Mouse (Mus musculus): Measurements from ENCODE around the gene Map1lc3b.

The Map1lc3b gene

DNA sequence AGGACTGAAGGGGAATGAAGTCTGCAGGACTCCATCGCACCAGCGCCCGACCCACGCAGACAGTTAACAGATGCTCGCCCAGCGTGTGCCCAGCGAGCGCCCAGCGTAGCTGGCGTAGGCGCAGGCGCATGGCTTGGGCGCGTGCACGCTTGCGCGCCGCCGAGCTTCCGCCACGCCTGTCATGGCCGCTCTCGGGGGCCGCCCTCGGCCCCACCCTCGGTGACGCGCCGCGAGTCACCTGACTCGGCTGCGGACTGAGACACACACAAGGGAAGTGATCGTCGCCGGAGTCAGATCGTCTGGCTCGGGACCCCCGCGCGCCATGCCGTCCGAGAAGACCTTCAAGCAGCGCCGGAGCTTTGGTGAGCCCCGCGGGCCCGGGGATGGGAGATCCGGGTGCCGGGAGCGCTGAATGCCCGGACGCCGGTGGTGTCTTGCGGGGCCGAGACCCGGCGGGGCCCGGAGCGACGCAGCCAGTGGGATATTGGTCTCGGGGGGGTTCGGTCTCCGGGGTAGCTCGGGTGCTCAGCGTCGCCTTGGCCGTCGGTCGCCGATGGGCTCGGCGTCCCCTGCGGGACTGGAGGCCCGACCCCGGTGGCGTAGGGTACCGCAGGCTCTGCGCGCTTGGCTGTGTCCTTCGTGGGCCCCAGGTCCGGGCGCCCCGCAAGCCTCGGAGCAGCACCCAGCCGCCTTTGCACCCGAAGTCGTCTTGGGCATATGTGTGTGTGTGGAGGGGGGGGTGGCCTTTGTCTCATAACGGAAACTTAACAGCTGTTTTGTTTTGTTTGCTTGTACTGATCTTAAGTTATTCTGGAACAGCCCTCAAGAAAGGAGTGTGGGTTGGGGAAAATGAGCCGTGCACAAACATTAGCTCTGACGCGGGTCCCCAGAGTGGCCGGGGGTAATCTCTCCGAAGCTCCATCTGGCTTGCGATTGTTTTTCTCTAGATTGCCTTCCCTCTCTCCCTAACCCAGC is at the start of gene Map1lc3b:
TSS of gene Map1lc3b (plus strand) at position 159 of the 975 bp plus-strand sequence.
- peak; percentile 95 for DNase-seq (ENCODE audit: extremely low spot score)

DNA sequence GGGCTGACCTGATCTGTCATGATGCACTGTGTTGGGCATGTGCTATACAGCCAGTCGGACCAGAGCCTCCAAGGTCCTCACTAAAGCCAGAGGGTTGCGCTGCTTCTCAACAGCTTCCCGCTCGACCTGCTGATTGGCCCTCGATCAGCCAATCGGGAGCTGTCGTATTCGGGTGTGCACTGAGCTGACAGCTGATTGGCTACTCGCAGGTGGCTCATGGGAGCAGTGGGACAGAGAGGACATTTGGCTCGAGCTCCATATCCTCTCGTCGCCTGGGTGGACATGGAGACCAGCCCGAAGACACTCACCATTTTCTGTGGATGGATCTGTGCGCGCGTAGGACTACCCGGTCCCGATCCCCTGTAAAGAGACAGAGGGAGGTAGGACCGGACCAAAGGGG is 48.3 kb upstream of the Map1lc3b start:
- no peak for DNase-seq (ENCODE audit: extremely low spot score)

DNA sequence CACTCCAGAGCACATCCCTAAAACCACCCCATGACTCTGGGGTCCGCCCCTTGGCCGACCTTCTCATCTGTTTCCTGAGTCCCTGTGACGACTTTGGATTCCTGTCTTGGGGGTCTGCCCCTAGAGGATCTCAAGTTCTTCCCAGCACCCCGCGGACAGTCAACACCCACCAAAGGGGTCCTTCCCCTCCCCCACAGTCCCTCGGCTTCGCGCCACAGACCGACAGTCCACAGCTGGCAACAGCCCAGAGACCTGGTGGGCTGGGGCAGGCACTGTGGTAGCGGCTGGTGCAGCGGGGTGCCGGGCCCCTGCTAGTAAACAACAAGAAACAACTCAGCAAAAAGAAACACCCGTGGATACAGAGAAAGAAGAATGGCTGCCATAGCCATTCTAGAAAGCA is 47.3 kb upstream of the Map1lc3b start:
- DNase-seq (ENCODE audit: extremely low spot score), result no peak

DNA sequence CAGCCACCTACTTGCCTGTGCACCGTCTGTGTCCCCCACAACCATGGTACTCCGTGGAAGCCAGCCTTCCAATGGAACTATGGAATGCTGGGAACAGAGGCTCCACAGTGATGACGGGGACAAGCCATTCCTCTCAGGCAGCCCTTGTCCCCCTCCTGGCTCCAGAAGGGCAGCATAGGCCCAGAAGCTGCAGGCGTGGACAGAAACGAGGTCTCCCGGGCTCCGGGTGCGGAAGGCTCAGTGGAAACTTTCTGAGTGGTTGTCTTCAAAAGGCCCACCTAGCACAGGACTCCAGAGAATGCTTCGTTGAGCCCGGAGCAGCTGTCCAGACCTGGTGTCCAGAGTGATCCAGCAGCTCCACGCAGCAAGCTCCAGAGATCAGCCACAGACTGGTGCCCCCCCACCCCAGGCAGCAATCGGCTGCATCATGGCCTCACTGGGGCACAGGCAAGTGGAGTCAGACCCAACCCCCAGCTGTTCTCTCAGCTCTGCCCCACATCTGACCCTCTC is 45.8 kb upstream of the Map1lc3b start, which contains the start of gene 1700018B08Rik:
TSS of gene 1700018B08Rik (minus strand) at position 45 of the 510 bp plus-strand sequence.
- DNase-seq (ENCODE audit: extremely low spot score), result no peak

DNA sequence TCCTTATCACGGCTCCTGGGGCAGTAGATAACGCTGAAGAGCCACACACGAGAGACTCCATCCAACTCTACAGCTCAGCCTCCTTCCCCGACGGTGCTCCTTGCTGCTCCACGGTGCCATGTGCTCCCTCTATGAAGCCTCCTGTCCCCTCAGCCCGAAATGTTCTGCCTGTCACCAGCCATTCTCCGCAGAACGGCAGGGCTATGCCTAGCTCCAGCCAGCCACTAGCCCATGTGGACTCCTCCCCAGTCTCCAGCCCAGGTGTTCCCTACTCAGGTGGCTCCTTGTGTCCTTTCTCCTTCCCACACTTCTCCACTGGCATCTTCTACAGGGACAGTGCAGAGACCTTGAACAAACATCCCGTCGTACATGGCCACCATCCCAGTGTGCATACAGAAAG is 45.2 kb upstream of the Map1lc3b start:
- no peak for DNase-seq (ENCODE audit: extremely low spot score)

DNA sequence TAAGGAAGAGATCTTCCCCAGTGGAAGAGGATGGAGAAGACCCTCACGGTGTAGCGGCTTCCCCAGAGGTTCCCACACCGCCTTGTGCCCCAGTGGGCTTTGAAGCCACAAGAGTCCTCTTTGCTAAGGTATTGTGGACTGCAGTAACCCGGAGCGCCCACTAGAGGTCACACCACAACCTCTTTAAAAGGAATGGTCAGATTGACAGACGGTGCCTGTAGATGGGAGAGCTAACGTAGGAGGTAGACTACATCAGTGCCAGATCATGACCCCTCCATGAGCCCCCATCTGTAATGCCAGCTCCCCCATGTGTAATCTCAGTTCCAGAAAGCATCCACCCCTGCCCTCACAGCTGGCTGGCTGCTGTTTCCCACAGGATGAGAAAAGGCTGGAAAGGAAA is 43.0 kb upstream of the Map1lc3b start:
- DNase-seq (ENCODE audit: extremely low spot score), result peak; percentile 69

DNA sequence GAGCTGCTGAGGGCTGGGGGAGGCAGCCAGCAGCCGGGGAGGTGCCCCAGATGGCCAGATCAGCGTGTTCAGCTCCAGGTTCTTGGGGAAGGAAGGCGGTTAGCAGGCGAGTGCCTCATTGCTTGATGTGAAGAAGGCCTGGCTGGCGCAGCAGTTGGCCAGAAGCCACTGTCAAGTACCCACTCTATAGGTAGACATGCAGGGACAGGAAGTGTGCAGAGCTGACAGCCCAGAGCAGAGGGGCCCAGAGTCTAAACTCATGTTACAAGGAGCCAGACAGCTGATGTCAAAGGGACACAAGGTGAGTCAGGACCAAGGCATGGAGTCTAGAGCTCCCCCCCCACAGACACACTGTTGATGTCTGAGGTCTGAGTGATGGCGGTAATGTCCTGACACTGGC is 40.1 kb upstream of the Map1lc3b start:
- no peak for DNase-seq (ENCODE audit: extremely low spot score)

DNA sequence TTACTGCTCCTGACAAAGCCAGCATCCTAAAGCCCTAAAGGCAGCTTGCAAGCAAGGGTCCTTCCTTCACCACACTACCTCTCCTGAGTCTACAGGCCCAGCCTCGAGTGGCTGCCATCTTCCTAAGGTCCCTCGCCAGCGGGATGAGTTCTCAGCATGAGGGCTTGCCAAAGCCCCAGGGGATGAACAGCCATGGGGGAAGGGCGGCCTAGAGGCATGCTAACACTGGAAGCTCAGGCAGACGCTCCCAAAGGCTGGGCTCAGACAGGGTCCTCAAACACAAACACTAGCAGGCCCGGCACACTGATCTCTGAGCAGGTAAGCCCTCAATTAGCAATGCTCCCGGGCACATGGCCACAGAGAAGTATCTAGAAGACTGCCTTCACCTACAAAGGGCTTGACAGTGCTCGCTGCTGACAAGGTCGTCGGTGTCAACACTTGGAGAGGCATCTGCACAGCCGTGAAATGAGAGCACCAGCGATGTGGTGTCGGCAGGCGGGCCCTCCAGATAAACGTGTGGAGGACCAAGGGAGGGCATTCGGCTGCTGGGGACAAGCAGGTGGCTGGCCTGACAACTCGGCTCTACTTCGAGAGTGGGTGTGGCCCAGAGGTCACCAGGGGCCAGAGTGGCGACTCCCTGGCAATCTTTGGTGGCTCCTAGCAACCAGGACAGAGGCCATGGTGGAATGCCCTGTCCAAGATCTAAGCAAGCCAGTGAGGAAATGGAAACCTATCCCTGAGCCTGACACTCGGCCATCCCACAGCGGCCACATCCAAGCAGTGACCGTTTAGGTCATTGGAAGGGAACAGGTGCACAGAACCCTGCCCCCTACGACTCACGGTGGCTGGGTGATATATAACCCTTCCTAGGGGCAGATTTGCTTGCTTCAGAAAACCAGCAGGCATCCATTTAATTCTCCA is 38.8 kb upstream of the Map1lc3b start:
- no peak for DNase-seq (ENCODE audit: extremely low spot score)

DNA sequence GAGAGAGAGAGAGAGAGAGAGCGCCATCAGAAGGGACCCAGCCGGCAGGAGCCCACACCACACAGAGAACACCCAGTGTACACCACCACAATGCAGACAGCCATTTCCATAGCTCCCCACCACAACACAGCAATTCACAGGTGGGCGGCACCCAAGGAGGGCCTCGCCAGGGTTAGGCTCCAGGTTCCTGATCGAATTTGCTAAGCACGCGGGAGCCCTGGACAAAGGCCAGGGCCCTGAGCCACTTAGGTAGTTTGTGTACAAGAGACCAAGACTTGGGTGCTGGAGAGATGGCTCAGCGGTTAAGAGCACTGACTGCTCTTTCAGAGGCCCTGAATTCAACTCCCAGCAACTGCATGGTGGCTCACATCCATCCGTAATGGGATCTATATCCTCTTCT is 37.7 kb upstream of the Map1lc3b start:
- DNase-seq (ENCODE audit: extremely low spot score), result no peak

DNA sequence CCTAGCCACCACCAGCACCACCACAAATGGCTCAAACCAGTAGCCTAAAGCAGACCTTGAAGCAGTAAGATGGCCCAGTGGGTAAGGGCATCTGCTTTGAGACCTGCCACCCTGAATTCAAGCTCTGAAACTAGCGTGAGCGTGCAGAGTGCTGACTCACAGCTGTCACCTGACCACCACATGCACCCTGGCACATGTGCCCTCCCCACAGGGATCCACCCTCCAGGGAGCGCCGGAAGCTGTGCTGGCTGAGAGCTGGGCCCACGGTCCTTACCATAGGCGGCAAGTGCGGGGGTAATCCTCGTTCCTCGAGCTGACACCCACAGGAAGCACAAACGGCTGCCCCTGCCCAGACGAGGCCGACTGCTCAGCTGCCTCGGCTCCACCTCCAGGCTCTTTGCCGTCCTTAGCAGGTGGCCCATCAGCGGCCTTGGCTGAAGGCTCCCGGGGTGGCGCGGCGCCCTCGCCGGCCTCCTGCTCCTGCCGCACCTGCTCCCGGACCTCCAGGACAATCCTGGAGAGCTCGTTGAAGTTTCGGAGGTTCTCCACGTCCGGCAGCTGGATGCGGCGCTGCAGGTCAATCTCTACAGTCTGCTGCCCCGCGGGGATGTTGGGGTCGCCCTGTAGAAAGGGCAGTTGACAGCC is 36.2 kb upstream of the Map1lc3b start:
- no peak for DNase-seq (ENCODE audit: extremely low spot score)

DNA sequence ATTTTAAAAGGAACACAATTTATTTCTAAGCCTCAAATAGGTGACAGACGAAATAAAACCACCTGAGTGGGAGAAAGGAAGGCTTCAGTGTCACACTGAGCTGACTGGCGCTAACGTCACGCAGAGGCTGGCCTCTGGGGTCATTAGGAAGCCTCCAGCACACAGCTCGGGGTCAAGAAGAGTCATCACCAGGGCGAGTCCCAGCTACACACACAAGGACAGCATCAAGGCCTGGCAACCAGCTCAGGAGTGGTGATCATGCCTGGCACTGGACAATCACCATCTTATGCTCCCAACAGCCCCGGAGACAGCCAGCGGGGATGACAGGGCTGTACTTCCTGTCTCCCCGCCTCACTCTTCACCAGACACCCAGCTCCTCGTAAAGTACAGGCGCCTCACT is 32.4 kb upstream of the Map1lc3b start:
- no peak for DNase-seq (ENCODE audit: extremely low spot score)

DNA sequence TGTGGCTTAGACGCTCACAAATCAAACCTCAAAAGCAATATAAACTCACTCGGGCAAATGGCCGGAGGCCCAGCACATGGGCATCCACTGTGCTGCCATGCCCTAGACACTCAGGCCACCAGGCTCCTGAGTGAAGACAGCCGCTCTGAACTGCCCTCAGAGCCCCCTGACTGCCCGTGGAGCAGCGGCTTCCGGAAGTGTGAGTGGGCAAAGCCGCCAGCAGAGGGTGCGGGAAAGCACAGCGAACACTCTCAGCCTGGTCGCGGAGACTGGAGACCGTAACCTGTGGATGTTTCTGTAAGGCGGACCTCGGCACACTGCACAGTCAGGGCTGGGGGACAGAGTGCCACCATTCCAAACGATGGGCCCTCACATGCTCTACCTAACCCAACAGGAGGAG is 31.6 kb upstream of the Map1lc3b start:
- no peak for DNase-seq (ENCODE audit: extremely low spot score)

DNA sequence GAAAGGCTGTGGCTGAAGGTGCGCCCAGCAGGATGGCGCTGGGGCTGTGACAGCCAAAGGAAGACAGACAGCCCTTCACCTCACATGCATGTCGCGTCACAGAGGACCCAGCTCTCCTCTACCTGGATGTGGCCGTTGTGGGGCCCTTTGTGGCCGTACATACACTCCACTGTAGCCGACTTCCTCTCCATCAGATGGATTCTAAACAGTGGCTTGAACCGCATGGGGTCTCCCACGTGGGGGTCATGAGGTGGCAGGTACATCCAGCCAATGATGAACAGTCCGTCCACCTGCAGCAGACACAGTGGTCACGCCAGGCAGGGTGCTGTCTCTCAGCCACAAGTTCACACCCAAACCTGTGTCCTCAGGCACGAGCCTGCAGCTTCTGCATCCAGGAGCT is 30.4 kb upstream of the Map1lc3b start:
- no peak for DNase-seq (ENCODE audit: extremely low spot score)

DNA sequence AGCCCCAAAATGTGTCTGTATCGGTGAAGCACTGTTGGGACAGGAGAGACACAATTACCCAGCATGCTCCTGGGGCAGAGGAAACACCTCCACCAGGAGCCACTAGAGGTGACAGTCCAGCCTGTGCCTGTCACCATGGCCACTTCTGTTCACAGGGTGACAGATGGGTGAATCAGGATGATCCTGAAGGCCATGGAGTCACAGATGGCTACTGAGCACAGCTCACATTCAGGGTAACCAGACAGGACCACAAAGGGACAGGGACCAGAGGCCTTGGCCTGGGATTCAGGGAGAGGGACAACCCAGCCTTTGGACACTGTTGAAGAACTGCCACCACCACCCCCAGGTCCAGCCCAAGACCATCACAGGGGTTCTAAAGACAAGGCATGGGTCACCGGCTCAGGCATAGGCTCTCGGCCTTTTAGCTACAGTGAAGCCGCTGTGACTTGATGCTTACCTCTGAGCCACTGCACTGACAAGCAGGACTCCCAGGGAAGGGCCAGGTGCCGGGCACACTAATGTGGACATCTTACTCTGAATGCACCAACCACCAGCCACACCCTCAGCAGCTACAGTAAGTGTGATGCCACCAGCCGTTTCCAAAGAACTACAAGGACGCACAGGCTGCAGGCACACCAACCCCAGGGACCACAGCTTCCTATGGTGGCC is 29.6 kb upstream of the Map1lc3b start:
- no peak for DNase-seq (ENCODE audit: extremely low spot score)

DNA sequence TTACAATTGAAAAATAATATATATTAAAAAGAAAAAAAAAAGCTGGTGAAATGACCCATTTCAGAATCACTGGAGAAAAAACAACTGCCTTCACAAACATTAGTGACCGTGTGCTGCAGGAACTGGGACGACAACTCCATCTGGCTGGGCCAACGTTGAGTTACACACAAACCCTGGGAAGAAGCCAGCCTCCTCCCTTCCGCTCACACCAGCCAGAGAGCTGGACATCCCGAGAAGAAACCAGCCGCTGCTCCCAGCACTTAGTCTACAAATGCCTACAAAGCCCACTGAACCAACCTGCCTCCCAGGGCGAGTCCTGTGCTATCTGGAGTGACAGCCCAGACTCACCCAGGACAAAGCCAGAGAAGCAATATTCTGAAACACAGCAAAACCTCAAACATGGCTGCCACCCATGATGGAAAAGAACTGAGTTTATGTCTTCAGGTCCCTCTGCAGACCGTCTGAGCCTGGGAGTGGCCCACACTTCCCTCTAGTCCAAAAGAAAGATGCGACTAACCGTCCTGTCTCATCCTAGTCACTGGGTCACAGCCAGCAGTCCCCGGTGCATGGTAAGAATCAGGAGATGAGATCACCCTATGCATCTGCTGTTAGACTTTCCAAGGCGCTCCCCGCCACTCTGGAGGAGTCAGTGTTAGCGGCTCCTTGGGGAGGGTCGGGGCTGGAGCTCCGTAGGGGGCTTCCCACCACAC is 28.4 kb upstream of the Map1lc3b start:
- DNase-seq (ENCODE audit: extremely low spot score), result no peak

DNA sequence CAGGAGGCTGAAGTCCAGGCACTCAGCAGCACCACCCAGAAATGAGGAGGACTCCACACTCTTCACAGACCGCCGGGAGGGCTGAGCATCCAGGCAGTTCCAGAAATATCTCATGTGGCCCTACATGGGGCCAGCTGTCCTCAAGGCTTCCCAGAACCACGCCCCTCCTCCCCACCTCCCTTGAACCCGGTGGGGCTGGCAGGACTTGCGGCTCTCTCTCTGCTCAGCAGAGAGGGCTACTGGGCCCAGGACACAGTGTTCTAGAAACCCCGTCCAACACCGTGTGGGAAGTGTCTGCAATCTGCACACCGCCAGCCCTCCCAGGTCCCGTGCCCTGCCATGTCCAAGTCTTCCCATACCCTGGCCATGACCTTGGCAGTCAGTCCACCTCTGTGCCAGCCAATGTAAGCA is 27.2 kb upstream of the Map1lc3b start:
- no peak for DNase-seq (ENCODE audit: extremely low spot score)

DNA sequence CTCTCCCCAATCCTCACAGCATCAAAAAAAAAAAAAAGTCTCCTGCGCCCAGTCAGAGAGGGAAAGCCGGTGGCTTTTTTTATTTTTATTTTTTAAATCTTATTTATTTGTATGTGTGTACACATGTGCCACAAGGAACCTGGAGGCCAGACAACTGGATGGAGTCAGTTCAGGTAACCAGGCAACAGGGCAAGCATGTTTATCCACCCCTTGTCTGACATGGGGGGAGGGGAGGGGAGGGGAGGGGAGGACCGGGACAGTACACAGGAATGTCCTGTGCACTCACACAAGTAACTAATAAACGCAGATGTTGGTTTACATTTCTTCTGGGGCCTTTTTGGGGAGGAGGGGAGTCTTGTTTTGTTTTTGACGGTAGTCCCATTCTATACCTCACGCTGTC is 26.5 kb upstream of the Map1lc3b start:
- DNase-seq (ENCODE audit: extremely low spot score), result no peak

DNA sequence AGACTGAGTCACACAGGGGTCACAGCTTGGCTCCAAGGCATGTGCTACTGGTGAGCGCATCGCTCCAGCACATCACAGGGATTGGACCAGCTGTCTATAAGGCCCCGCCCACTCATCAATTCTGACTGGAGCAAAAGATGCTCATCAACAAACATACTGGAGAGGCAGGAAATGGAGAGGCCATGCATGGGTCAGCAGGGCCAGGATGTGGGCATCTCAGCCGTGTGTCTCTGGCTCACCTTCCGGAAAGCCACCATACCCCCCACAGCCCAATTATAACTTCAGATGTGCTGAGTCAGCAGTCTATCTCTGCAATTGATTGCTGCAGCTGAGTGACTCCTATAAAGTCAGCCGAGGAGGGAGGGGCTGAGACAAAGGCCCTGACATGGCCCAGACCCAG is 21.8 kb upstream of the Map1lc3b start:
- DNase-seq (ENCODE audit: extremely low spot score), result no peak

DNA sequence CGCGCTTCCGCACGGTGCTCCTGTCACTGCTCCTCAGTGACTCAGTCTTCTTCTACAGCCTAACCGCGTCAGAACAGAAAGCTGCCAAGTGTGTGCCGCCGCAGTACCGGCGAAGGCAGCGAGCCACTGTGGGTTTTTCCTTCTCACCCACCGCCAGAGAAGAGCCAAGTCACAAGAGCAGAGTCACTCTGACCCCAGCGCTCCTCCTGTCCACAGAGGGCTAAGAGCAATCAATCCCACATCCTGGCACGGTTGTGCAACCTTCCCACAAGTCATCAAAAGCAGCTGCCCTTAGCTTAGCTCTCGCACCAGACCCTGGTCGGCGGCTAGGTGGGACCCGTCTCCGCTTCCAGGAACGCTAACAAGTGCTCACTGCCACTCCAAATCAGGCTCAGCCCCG is 19.8 kb upstream of the Map1lc3b start:
- DNase-seq (ENCODE audit: extremely low spot score), result no peak

DNA sequence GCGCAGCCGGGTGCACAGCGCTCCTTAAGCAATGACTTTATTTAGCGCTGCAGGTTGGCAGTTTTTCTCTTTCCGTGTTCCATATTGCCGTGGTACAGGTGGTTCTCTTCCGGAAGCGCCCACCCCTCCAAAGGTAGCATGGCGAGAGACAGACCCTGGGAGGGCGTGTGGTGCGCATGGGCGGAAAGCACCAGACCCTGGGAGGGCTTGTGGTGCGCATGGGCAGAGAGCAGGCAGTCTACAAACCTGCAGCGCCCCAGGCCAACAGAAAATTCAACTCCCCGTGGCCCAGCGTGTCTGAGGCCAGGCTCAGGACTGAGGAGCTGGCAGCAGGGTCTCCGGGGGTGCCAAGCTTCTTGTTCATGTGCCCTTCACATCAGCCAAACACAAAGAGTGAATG is 19.4 kb upstream of the Map1lc3b start:
- DNase-seq (ENCODE audit: extremely low spot score), result no peak

DNA sequence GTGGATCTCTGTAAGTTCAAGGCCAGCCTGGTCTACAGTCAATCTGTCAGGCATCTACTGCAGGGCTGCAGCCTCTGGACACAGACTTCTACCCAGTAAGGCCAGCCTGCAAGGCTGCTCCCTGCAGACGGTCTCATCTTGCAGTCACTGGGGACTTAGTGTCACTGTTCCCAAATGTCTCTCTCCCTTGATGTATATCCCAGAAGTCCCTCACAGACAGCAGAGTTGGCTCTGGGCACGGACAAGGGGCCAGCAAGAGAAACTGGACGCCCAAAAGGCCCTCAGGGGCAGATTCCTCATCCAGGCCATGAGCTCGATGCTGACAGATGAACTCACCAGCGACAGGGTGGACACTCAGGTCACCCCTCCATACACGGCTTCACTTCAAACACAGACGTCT is 18.0 kb upstream of the Map1lc3b start:
- DNase-seq (ENCODE audit: extremely low spot score), result no peak
